Mouse (Mus musculus): ENCODE data around the gene Scel.
"Not testable (repeated sequence)": the region's sequence is repeated elsewhere in the genome, so short reads cannot be mapped to it uniquely, and the experiment has no call there.

The Scel gene

GRCm38 (mm10) chr14:103512802-103513472 is at the start of gene Scel:
Gene Scel, plus strand, starts transcription at chr14:103513342.
- ChIA-PET POLR2A (no interaction called here), CTCF (interaction anchor here in 2 of 4 experiments (0.7 to 1.0 kb wide), 2 partner anchors 441 to 501 kb away, joined by 3 to 5 read pairs; no protein-coding TSS in a partner anchor)

- ChIA-PET CTCF (interaction anchor here in 3 of 4 experiments (0.5 to 0.6 kb wide), 3 partner anchors 403 to 1766 kb away, joined by 3 to 4 read pairs (median 4); no protein-coding TSS in a partner anchor), POLR2A (no interaction called here)
Observed at GRCm38 (mm10) chr14:103468691-103469463, 44.3 kb upstream of the Scel start.

- CTCF ChIA-PET, result interaction anchor here in 2 of 4 experiments (0.5 to 1.2 kb wide), 3 partner anchors 68 to 1767 kb away, joined by 3 to 4 read pairs (median 3); no protein-coding TSS in a partner anchor
- POLR2A ChIA-PET, result interaction anchor here in 1 of 4 experiments (0.6 kb wide), 1 partner anchor 474 kb away, joined by 3 read pairs; no protein-coding TSS in a partner anchor
Observed at GRCm38 (mm10) chr14:103469464-103470015, 43.6 kb upstream of the Scel start.

- POLR2A ChIA-PET, result interaction anchor here in 2 of 4 experiments (0.5 to 1.4 kb wide), 7 partner anchors 11 to 490 kb away, joined by 3 to 5 read pairs (median 3); partner anchors contain the start of gene Mycbp2 (in 1 of the 2)
- CTCF ChIA-PET, result interaction anchor here in 3 of 4 experiments (0.6 to 1.6 kb wide), 11 partner anchors 60 to 459 kb away, joined by 3 to 9 read pairs (median 4); partner anchors contain the start of gene Mycbp2 (in 1 of the 3)
Observed at GRCm38 (mm10) chr14:103471074-103471778, 41.9 kb upstream of the Scel start.

GRCm38 (mm10) chr14:103471806-103472553 is 41.2 kb upstream of the Scel start:
- POLR2A ChIA-PET, result interaction anchor here in 2 of 4 experiments (0.6 to 1.4 kb wide), 3 partner anchors 10 to 491 kb away, joined by 3 to 5 read pairs (median 3); no protein-coding TSS in a partner anchor
- CTCF ChIA-PET, result interaction anchor here in 2 of 4 experiments (0.6 to 1.6 kb wide), 6 partner anchors 59 to 460 kb away, joined by 3 to 9 read pairs (median 4); partner anchors contain the start of gene Mycbp2 (in 1 of the 2)

- POLR2A ChIA-PET, result no interaction called here
- CTCF ChIA-PET, result no interaction called here
Observed at GRCm38 (mm10) chr14:103472554-103472905, 40.6 kb upstream of the Scel start.

GRCm38 (mm10) chr14:103475312-103475711 is 37.8 kb upstream of the Scel start:
- CTCF ChIA-PET, result interaction anchor here in 1 of 4 experiments (0.6 kb wide), 1 partner anchor 403 kb away, joined by 3 read pairs; no protein-coding TSS in a partner anchor
- POLR2A ChIA-PET, result no interaction called here

GRCm38 (mm10) chr14:103476232-103476631 is 36.9 kb upstream of the Scel start:
- POLR2A ChIA-PET, result not testable (repeated sequence)
- CTCF ChIA-PET, result interaction anchor here in 1 of 4 experiments (0.7 kb wide), 1 partner anchor 425 kb away, joined by 4 read pairs; no protein-coding TSS in a partner anchor

GRCm38 (mm10) chr14:103477281-103477680 is 35.9 kb upstream of the Scel start:
- CTCF ChIA-PET, result interaction anchor here in 1 of 4 experiments (0.6 kb wide), 1 partner anchor 426 kb away, joined by 6 read pairs; no protein-coding TSS in a partner anchor
- POLR2A ChIA-PET, result no interaction called here

- POLR2A ChIA-PET, result no interaction called here
- CTCF ChIA-PET, result no interaction called here
Observed at GRCm38 (mm10) chr14:103477959-103478358, 35.2 kb upstream of the Scel start.

- ChIA-PET CTCF (interaction anchor here (0.5 to 1.3 kb wide), 3 partner anchors 58 to 378 kb away, joined by 3 read pairs; no protein-coding TSS in a partner anchor), POLR2A (no interaction called here)
Observed at GRCm38 (mm10) chr14:103479446-103479845, 33.7 kb upstream of the Scel start.

- CTCF ChIA-PET, result no interaction called here
- POLR2A ChIA-PET, result interaction anchor here in 1 of 4 experiments (0.6 kb wide), 1 partner anchor 10 kb away, joined by 3 read pairs; no protein-coding TSS in a partner anchor
Observed at GRCm38 (mm10) chr14:103481514-103481913, 31.6 kb upstream of the Scel start.

GRCm38 (mm10) chr14:103485671-103486070 is 27.5 kb upstream of the Scel start:
- ChIA-PET CTCF (interaction anchor here in 2 of 4 experiments (0.6 to 1.5 kb wide), 2 partner anchors 210 to 434 kb away, joined by 3 to 5 read pairs; no protein-coding TSS in a partner anchor), POLR2A (no interaction called here)

GRCm38 (mm10) chr14:103486974-103487373 is 26.2 kb upstream of the Scel start:
- CTCF ChIA-PET, result no interaction called here
- POLR2A ChIA-PET, result interaction anchor here in 2 of 4 experiments (0.7 kb wide), 3 partner anchors 16 to 807 kb away, joined by 3 to 4 read pairs (median 3); no protein-coding TSS in a partner anchor

- ChIA-PET POLR2A (no interaction called here), CTCF (no interaction called here)
Observed at GRCm38 (mm10) chr14:103488659-103489058, 24.5 kb upstream of the Scel start.

- ChIA-PET POLR2A (interaction anchor here in 1 of 4 experiments (0.7 kb wide), 1 partner anchor 293 kb away, joined by 3 read pairs; no protein-coding TSS in a partner anchor), CTCF (no interaction called here)
Observed at GRCm38 (mm10) chr14:103498199-103498598, 14.9 kb upstream of the Scel start.

- POLR2A ChIA-PET, result no interaction called here
Observed at GRCm38 (mm10) chr14:103498613-103499012, 14.5 kb upstream of the Scel start.

GRCm38 (mm10) chr14:103499060-103499459 is 14.1 kb upstream of the Scel start:
- ChIA-PET POLR2A (no interaction called here), CTCF (no interaction called here)

More at GRCm38 (mm10) chr14:103498613-103499012, 14.5 kb upstream of the Scel start:
- CTCF ChIA-PET, result no interaction called here
